ENCODE assay signal across 8 mouse cellular contexts in genomic region chr10:127070190-127071121, GRCm38 (mm10). TPM values are rescaled to one million over a fixed set of nuclear protein-coding genes. Genes with fewer than 3 reads are reported as not detected.
A peak's percentile ranks its signal among the peaks of the same experiment; 100 is the strongest.
DNase-seq lines count a peak whose midpoint lies in the region; ATAC-seq and TF ChIP-seq lines count a peak whose summit lies in the region.

Gene Tspan31, minus strand, starts transcription at chr10:127070264.

- DNase-seq in G1E (ENCODE audit: low spot score), result peak; percentile 87
- peak; percentile 89 for DNase-seq in cerebellum, adult 11 months
- DNase-seq in heart, postnatal 10 days, result peak; percentile 93 to 95
- peak; percentile 88 to 93 for DNase-seq in kidney, postnatal 4 days
- DNase-seq in stomach, postnatal 0 days (ENCODE audit: low spot score), result peak; percentile 89

- peak within 1 kb of the TSS; percentile 78 for H3K9ac ChIP-seq in forebrain, embryonic 13.5 days
- peak within 1 kb of the TSS; percentile 64 for H3K9ac ChIP-seq in liver, embryonic 15.5 days
- H3K9ac ChIP-seq in neural tube, embryonic 12.5 days, result peak within 1 kb of the TSS; percentile 67
- peak within 1 kb of the TSS; percentile 78 for H3K9ac ChIP-seq in stomach, postnatal 0 days (ENCODE audit: low read length)

- peaks cover 53% of the 10 kb centered on the region for H3K4me1 ChIP-seq in G1E (ENCODE audit: insufficient read depth, low read depth, low read length)
- H3K4me1 ChIP-seq in forebrain, embryonic 13.5 days, result peaks cover 39% of the 10 kb centered on the region
- peaks cover 58% of the 10 kb centered on the region for H3K4me1 ChIP-seq in liver, embryonic 15.5 days (replicated peaks)
- peaks cover 34% of the 10 kb centered on the region for H3K4me1 ChIP-seq in neural tube, embryonic 12.5 days
- H3K4me1 ChIP-seq in stomach, postnatal 0 days (replicated peaks; ENCODE audit: control insufficient read depth, insufficient read depth), result 0 out of 2 replicates have a peak, but pooled peaks cover 2% of the 10 kb centered on the region

- H3K9me3 ChIP-seq in G1E (replicated peaks), result no peaks in the 10 kb centered on the region
- no peaks in the 10 kb centered on the region for H3K9me3 ChIP-seq in forebrain, embryonic 13.5 days (replicated peaks)
- H3K9me3 ChIP-seq in liver, embryonic 15.5 days (replicated peaks), result no peaks in the 10 kb centered on the region
- no peaks in the 10 kb centered on the region for H3K9me3 ChIP-seq in neural tube, embryonic 12.5 days
- H3K9me3 ChIP-seq in stomach, postnatal 0 days (ENCODE audit: control insufficient read depth, low read length), result no peaks in the 10 kb centered on the region

- peak within 1 kb of the TSS; percentile 97 for H3K4me2 ChIP-seq in forebrain, embryonic 13.5 days
- H3K4me2 ChIP-seq in liver, embryonic 15.5 days, result peak within 1 kb of the TSS; percentile 85
- peak within 1 kb of the TSS; percentile 96 for H3K4me2 ChIP-seq in neural tube, embryonic 12.5 days (replicated peaks)
- peak within 1 kb of the TSS; percentile 84 for H3K4me2 ChIP-seq in stomach, postnatal 0 days (replicated peaks; ENCODE audit: low read depth)

- no peak for TF ChIP-seq EP300 in stomach, postnatal 0 days (optimal IDR thresholded peaks at IDR 0.05)

- no peak for TF ChIP-seq CTCF in G1E (IDR thresholded peaks at IDR 0.05; ENCODE audit: low read depth, low read length)
- TF ChIP-seq CTCF in stomach, postnatal 0 days (IDR thresholded peaks at IDR 0.05; ENCODE audit: low read depth), result no peak

- peak; percentile 94 for ATAC-seq in G1E (ENCODE audit: extremely low read depth, insufficient number of reproducible peaks, low FRiP score, poor library complexity, severe bottlenecking)
- peak; percentile 94 for ATAC-seq in forebrain, embryonic 13.5 days
- peak; percentile 84 for ATAC-seq in liver, embryonic 15.5 days (ENCODE audit: insufficient read depth)
- ATAC-seq in neural tube, embryonic 12.5 days (ENCODE audit: low FRiP score, low read depth), result peak; percentile 89
- ATAC-seq in stomach, postnatal 0 days (ENCODE audit: low FRiP score, low TSS enrichment), result peak; percentile 89

- H3K27ac ChIP-seq in forebrain, embryonic 13.5 days, result peak within 1 kb of the TSS; percentile 95
- H3K27ac ChIP-seq in liver, embryonic 15.5 days (replicated peaks), result peak within 1 kb of the TSS; percentile 66
- H3K27ac ChIP-seq in neural tube, embryonic 12.5 days, result peak within 1 kb of the TSS; percentile 69
- H3K27ac ChIP-seq in stomach, postnatal 0 days (replicated peaks), result peak within 1 kb of the TSS; percentile 88

- peaks cover 7% of the 10 kb centered on the region for H3K27me3 ChIP-seq in G1E (ENCODE audit: insufficient read depth, low read length)
- H3K27me3 ChIP-seq in forebrain, embryonic 13.5 days, result no peaks in the 10 kb centered on the region
- no peaks in the 10 kb centered on the region for H3K27me3 ChIP-seq in liver, embryonic 15.5 days
- H3K27me3 ChIP-seq in neural tube, embryonic 12.5 days (replicated peaks), result no peaks in the 10 kb centered on the region
- H3K27me3 ChIP-seq in stomach, postnatal 0 days (ENCODE audit: control insufficient read depth, insufficient read depth, low read length), result no peaks in the 10 kb centered on the region

- H3K4me3 ChIP-seq in G1E (ENCODE audit: low read depth, low read length), result peak within 1 kb of the TSS; percentile 72
- peak within 1 kb of the TSS; percentile 58 for H3K4me3 ChIP-seq in forebrain, embryonic 13.5 days
- peak within 1 kb of the TSS; percentile 67 for H3K4me3 ChIP-seq in liver, embryonic 15.5 days (replicated peaks)
- H3K4me3 ChIP-seq in neural tube, embryonic 12.5 days, result peak within 1 kb of the TSS; percentile 55
- peak within 1 kb of the TSS; percentile 62 for H3K4me3 ChIP-seq in stomach, postnatal 0 days (ENCODE audit: low read depth, low read length)

- peaks cover 42% of the 10 kb centered on the region for H3K36me3 ChIP-seq in G1E (replicated peaks)
- peaks cover 33% of the 10 kb centered on the region for H3K36me3 ChIP-seq in forebrain, embryonic 13.5 days (ENCODE audit: poor library complexity, severe bottlenecking)
- peaks cover 29% of the 10 kb centered on the region for H3K36me3 ChIP-seq in liver, embryonic 15.5 days (replicated peaks)
- peaks cover 31% of the 10 kb centered on the region for H3K36me3 ChIP-seq in neural tube, embryonic 12.5 days
- peaks cover 9% of the 10 kb centered on the region for H3K36me3 ChIP-seq in stomach, postnatal 0 days (ENCODE audit: control insufficient read depth, insufficient read depth, low read length)

- WGBS in forebrain, embryonic 13.5 days, result 2% methylated on average over 36 of the region's 36 CpGs
- 1% methylated on average over 36 of the region's 36 CpGs for WGBS in liver, embryonic 15.5 days (ENCODE audit: insufficient replicate concordance)
- WGBS in neural tube, embryonic 12.5 days, result 3% methylated on average over 36 of the region's 36 CpGs
- under 1% methylated on average over 36 of the region's 36 CpGs for WGBS in stomach, postnatal 0 days

- intact Hi-C loops in heart, postnatal 10 days (cut with DNase I), result no loop called here

RNA-seq across cellular contexts. Expression of gene Tspan31, which starts in this region (rescaled TPM):
- 163 and 186 TPM in 2 replicates for total RNA-seq in G1E (2014; fragmentation: Nextera tagmentation)
- total RNA-seq in G1E (2017), result 73.6 and 83.9 TPM in 2 replicates
- polyA plus RNA-seq in G1E (2012), result 30.3 and 41.8 TPM in 2 replicates
- polyA plus RNA-seq in forebrain, embryonic 13.5 days (2015; fragmentation: Nextera tagmentation; extraction: Ambion mirVana), result 133 and 141 TPM in 2 replicates
- total RNA-seq in heart, postnatal 10 days (2021), result 10 to 100 TPM; 50.0 to 53.8 TPM
- polyA plus RNA-seq in liver, embryonic 15.5 days (2015; fragmentation: Nextera tagmentation; extraction: Ambion mirVana), result 77.4 and 84.3 TPM in 2 replicates
- 137 and 147 TPM in 2 replicates for polyA plus RNA-seq in neural tube, embryonic 12.5 days (2016; fragmentation: Nextera tagmentation; extraction: Ambion mirVana)
- polyA plus RNA-seq in stomach, postnatal 0 days (2015; fragmentation: Nextera tagmentation; extraction: Ambion mirVana), result 82.8 and 87.7 TPM in 2 replicates

Comparison
In these comparisons a context has a peak if more than half of its experiments do, and no peak if none do; other contexts are left out.
1. Peak in every context shown above with its lines: DNase-seq, ATAC-seq, H3K4me3 ChIP-seq and H3K27ac ChIP-seq.